In genomic region chr10:80751188-80751832, GRCm38 (mm10) we compare ENCODE assay signal across 8 mouse cellular contexts. TPM values are rescaled to one million over a fixed set of nuclear protein-coding genes. Genes with fewer than 3 reads are reported as not detected.
A peak's percentile ranks its signal among the peaks of the same experiment; 100 is the strongest.
DNase-seq lines count a peak whose midpoint lies in the region; ATAC-seq lines count a peak whose summit lies in the region.

No protein-coding gene starts in this region.

- WGBS in hindbrain, embryonic 13.5 days = 17% methylated on average over 16 of the region's 16 CpGs
- 6% methylated on average over 16 of the region's 16 CpGs for WGBS in stomach, embryonic 15.5 days

- H3K4me2 ChIP-seq in hindbrain, embryonic 13.5 days = peak overlapping the region; percentile 37
- peak overlapping the region; percentile 61 for H3K4me2 ChIP-seq in stomach, embryonic 15.5 days

- H3K36me3 ChIP-seq in hindbrain, embryonic 13.5 days = no peaks in the 10 kb centered on the region
- no peaks in the 10 kb centered on the region for H3K36me3 ChIP-seq in stomach, embryonic 15.5 days

- no peak overlapping the region for H3K9ac ChIP-seq in hindbrain, embryonic 13.5 days
- H3K9ac ChIP-seq in stomach, embryonic 15.5 days = no peak overlapping the region

- 0 out of 2 replicates have a peak overlapping the region, but pooled peaks have one; percentile 9 for H3K4me3 ChIP-seq in hindbrain, embryonic 13.5 days
- peak overlapping the region; percentile 24 for H3K4me3 ChIP-seq in stomach, embryonic 15.5 days (replicated peaks)

- no peak overlapping the region for H3K27ac ChIP-seq in hindbrain, embryonic 13.5 days
- peak overlapping the region; percentile 90 for H3K27ac ChIP-seq in stomach, embryonic 15.5 days

- no peaks in the 10 kb centered on the region for H3K27me3 ChIP-seq in hindbrain, embryonic 13.5 days
- no peaks in the 10 kb centered on the region for H3K27me3 ChIP-seq in stomach, embryonic 15.5 days (replicated peaks)

- H3K4me1 ChIP-seq in hindbrain, embryonic 13.5 days (replicated peaks) = peaks cover 27% of the 10 kb centered on the region
- peaks cover 20% of the 10 kb centered on the region for H3K4me1 ChIP-seq in stomach, embryonic 15.5 days

- ATAC-seq in hindbrain, embryonic 13.5 days (ENCODE audit: low FRiP score) = no peak
- ATAC-seq in megakaryocyte-erythroid progenitor cell, adult 5-6 weeks (replicated peaks; ENCODE audit: low FRiP score, low TSS enrichment, poor library complexity, severe bottlenecking) = peak; percentile 16; the same call in 1 of the 2 replicates
- no peak; the same call in 1 of the 2 replicates for ATAC-seq in stomach, embryonic 15.5 days (ENCODE audit: insufficient read depth, low FRiP score, low read depth)

- no peaks in the 10 kb centered on the region for H3K9me3 ChIP-seq in hindbrain, embryonic 13.5 days
- H3K9me3 ChIP-seq in stomach, embryonic 15.5 days = no peaks in the 10 kb centered on the region

- peak; percentile 48 for DNase-seq in retina, postnatal 1 day
- DNase-seq in retina, embryonic 14.5 days (ENCODE audit: low spot score) = no peak
- DNase-seq in cerebellum, adult 8-10 months = peak; percentile 51
- peak; percentile 72 to 89 for DNase-seq in frontal cortex, postnatal 36 days (ENCODE audit: low spot score in 2 of 2)
- peak; percentile 76 to 77 for DNase-seq in left cerebral cortex, postnatal 36 days (ENCODE audit: low spot score in 2 of 2)

- intact Hi-C loops in left cerebral cortex, postnatal 36 days (cut with DNase I) = loop anchor here (10.0 kb wide), 1 partner anchor 243 kb away; no protein-coding TSS in a partner anchor

RNA-seq across cellular contexts. Expression of gene Dot1l, which starts 3.7 kb away (rescaled TPM):
- polyA plus RNA-seq in hindbrain, embryonic 13.5 days (2015; fragmentation: Nextera tagmentation; extraction: Ambion mirVana) = 18.9 and 19.4 TPM in 2 replicates
- total RNA-seq in left cerebral cortex, postnatal 36 days (2021) = 10 to 100 TPM; 37.2 to 65.0 TPM
- 67.0 and 83.2 TPM in 2 replicates for total RNA-seq in megakaryocyte-erythroid progenitor cell, adult 5-6 weeks (2014; fragmentation: Nextera tagmentation)
- 9.9 and 14.0 TPM in 2 replicates for total RNA-seq in megakaryocyte-erythroid progenitor cell, adult 5-6 weeks (2017)
- polyA plus RNA-seq in stomach, embryonic 15.5 days (2015; fragmentation: Nextera tagmentation; extraction: Ambion mirVana) = 17.3 and 17.4 TPM in 2 replicates

RNA-seq across cellular contexts. Expression of gene Ap3d1, which starts 9.2 kb away (rescaled TPM):
- polyA plus RNA-seq in hindbrain, embryonic 13.5 days (2015; fragmentation: Nextera tagmentation; extraction: Ambion mirVana) = 100 and 101 TPM in 2 replicates
- 100 to 1,000 TPM; 133 to 160 TPM for total RNA-seq in left cerebral cortex, postnatal 36 days (2021)
- 54.1 and 79.5 TPM in 2 replicates for total RNA-seq in megakaryocyte-erythroid progenitor cell, adult 5-6 weeks (2014; fragmentation: Nextera tagmentation)
- 36.6 and 37.8 TPM in 2 replicates for total RNA-seq in megakaryocyte-erythroid progenitor cell, adult 5-6 weeks (2017)
- polyA plus RNA-seq in stomach, embryonic 15.5 days (2015; fragmentation: Nextera tagmentation; extraction: Ambion mirVana) = 76.1 and 82.3 TPM in 2 replicates

RNA-seq across cellular contexts. Expression of gene Sf3a2, which starts 46.7 kb away (rescaled TPM):
- 55.9 and 61.6 TPM in 2 replicates for polyA plus RNA-seq in hindbrain, embryonic 13.5 days (2015; fragmentation: Nextera tagmentation; extraction: Ambion mirVana)
- 10 to 100 TPM; 44.3 to 53.0 TPM for total RNA-seq in left cerebral cortex, postnatal 36 days (2021)
- total RNA-seq in megakaryocyte-erythroid progenitor cell, adult 5-6 weeks (2014; fragmentation: Nextera tagmentation) = 97.7 and 118 TPM in 2 replicates
- total RNA-seq in megakaryocyte-erythroid progenitor cell, adult 5-6 weeks (2017) = 24.1 and 27.1 TPM in 2 replicates
- 52.6 and 62.0 TPM in 2 replicates for polyA plus RNA-seq in stomach, embryonic 15.5 days (2015; fragmentation: Nextera tagmentation; extraction: Ambion mirVana)

RNA-seq across cellular contexts. Expression of gene Plekhj1, which starts 47.1 kb away (rescaled TPM):
- 128 and 132 TPM in 2 replicates for polyA plus RNA-seq in hindbrain, embryonic 13.5 days (2015; fragmentation: Nextera tagmentation; extraction: Ambion mirVana)
- total RNA-seq in left cerebral cortex, postnatal 36 days (2021) = 10 to 100 TPM; 53.5 to 63.2 TPM
- 114 and 155 TPM in 2 replicates for total RNA-seq in megakaryocyte-erythroid progenitor cell, adult 5-6 weeks (2014; fragmentation: Nextera tagmentation)
- 41.1 and 51.5 TPM in 2 replicates for total RNA-seq in megakaryocyte-erythroid progenitor cell, adult 5-6 weeks (2017)
- polyA plus RNA-seq in stomach, embryonic 15.5 days (2015; fragmentation: Nextera tagmentation; extraction: Ambion mirVana) = 117 and 118 TPM in 2 replicates

RNA-seq across cellular contexts. Expression of gene Izumo4, which starts 49.3 kb away (rescaled TPM):
- 36.4 and 42.8 TPM in 2 replicates for polyA plus RNA-seq in hindbrain, embryonic 13.5 days (2015; fragmentation: Nextera tagmentation; extraction: Ambion mirVana)
- total RNA-seq in left cerebral cortex, postnatal 36 days (2021) = 10 to 100 TPM; 36.7 to 47.3 TPM
- 22.8 and 26.4 TPM in 2 replicates for total RNA-seq in megakaryocyte-erythroid progenitor cell, adult 5-6 weeks (2014; fragmentation: Nextera tagmentation)
- 3.0 and 4.5 TPM in 2 replicates for total RNA-seq in megakaryocyte-erythroid progenitor cell, adult 5-6 weeks (2017)
- 27.1 and 32.0 TPM in 2 replicates for polyA plus RNA-seq in stomach, embryonic 15.5 days (2015; fragmentation: Nextera tagmentation; extraction: Ambion mirVana)
